ENCODE assay signal across 14 mouse cellular contexts in genomic region chr8:107522555-107522833, GRCm38 (mm10).
DNase-seq lines count a peak whose midpoint lies in the region; ATAC-seq and TF ChIP-seq lines count a peak whose summit lies in the region.
"Had no signal": no experiment of that assay in that cellular context is flagged by ENCODE, and none has a peak within 500 bp of the region (broad histone marks: within the 10 kb centered on the region; RNA-seq: fewer than 3 reads in every experiment).

No protein-coding gene starts in this region.

- no peak overlapping the region for H3K4me2 ChIP-seq in forebrain, postnatal 0 days (ENCODE audit: low read depth)
- no peak overlapping the region for H3K4me2 ChIP-seq in limb, embryonic 12.5 days
- H3K4me2 ChIP-seq: midbrain, embryonic 15.5 days; neural tube, embryonic 12.5 days had no signal

- TF ChIP-seq POLR2A in brain, embryonic 14.5 days (IDR thresholded peaks at IDR 0.05; ENCODE audit: borderline replicate concordance, extremely low read depth, insufficient read depth, insufficient read length, poor library complexity, severe bottlenecking) = no peak
- TF ChIP-seq POLR2A in thymus, adult 2 months (IDR thresholded peaks at IDR 0.05; ENCODE audit: control insufficient read depth, extremely low read depth, insufficient read depth, low read length, poor library complexity) = no peak

- no peak overlapping the region for H3K9ac ChIP-seq in forebrain, postnatal 0 days
- H3K9ac ChIP-seq in limb, embryonic 12.5 days (replicated peaks) = no peak overlapping the region
- H3K9ac ChIP-seq: midbrain, embryonic 15.5 days; neural tube, embryonic 12.5 days had no signal

- H3K9me3 ChIP-seq in forebrain, postnatal 0 days (ENCODE audit: low read length) = no peaks in the 10 kb centered on the region
- H3K9me3 ChIP-seq in forebrain, embryonic 10.5 days = no peaks in the 10 kb centered on the region
- no peaks in the 10 kb centered on the region for H3K9me3 ChIP-seq in limb, embryonic 12.5 days
- H3K9me3 ChIP-seq: midbrain, embryonic 15.5 days; neural tube, embryonic 12.5 days had no signal

- DNase-seq in forebrain, postnatal 0 days = no peak
- no peak for DNase-seq in forebrain, embryonic 10.5 days (ENCODE audit: extremely low spot score, low spot score)
- peak; percentile 49 for DNase-seq in layer of hippocampus, adult 9-11 months
- no peak for DNase-seq in layer of hippocampus, adult 18-20 months (ENCODE audit: low spot score in 2 of 2)
- DNase-seq in brain, embryonic 14.5 days (ENCODE audit: low read depth) = peak; percentile 45
- DNase-seq in thymus, adult 2 months = no peak
- no peak for DNase-seq in gastrocnemius, adult 18-20 months (ENCODE audit: low spot score)
- DNase-seq: adrenal gland, adult 2 months; B cell, adult 2 months; heart, adult 18-20 months; thymus, adult 18-20 months had no signal

- no peak for TF ChIP-seq CTCF in forebrain, postnatal 0 days (IDR thresholded peaks at IDR 0.05; ENCODE audit: low read depth)
- no peak for TF ChIP-seq CTCF in brain, embryonic 14.5 days (IDR thresholded peaks at IDR 0.05; ENCODE audit: borderline replicate concordance, extremely low read depth, insufficient read depth, insufficient read length)
- no peak for TF ChIP-seq CTCF in thymus, adult 2 months (IDR thresholded peaks at IDR 0.05; ENCODE audit: borderline replicate concordance, control insufficient read depth, extremely low read depth, insufficient read depth, low read length, poor library complexity)

- H3K36me3 ChIP-seq in forebrain, postnatal 0 days (ENCODE audit: insufficient read depth) = peaks cover 4% of the 10 kb centered on the region; the same call in 1 of the 2 replicates
- peaks cover 17% of the 10 kb centered on the region for H3K36me3 ChIP-seq in forebrain, embryonic 10.5 days (replicated peaks)
- H3K36me3 ChIP-seq in limb, embryonic 12.5 days = peaks cover 13% of the 10 kb centered on the region
- peaks cover 11% of the 10 kb centered on the region for H3K36me3 ChIP-seq in thymus, adult 2 months (ENCODE audit: control insufficient read depth, insufficient read depth, low read length)

- 45% methylated on average over 4 of the region's 4 CpGs for WGBS in forebrain, postnatal 0 days
- 80% methylated on average over 4 of the region's 4 CpGs for WGBS in forebrain, embryonic 10.5 days
- WGBS in limb, embryonic 12.5 days = 44% methylated on average over 4 of the region's 4 CpGs
- WGBS in thymus, adult 2 months = 44% methylated on average over 4 of the region's 4 CpGs

- no peaks in the 10 kb centered on the region for H3K27me3 ChIP-seq in forebrain, postnatal 0 days (ENCODE audit: insufficient read depth, low read length)
- H3K27me3 ChIP-seq in forebrain, embryonic 10.5 days (ENCODE audit: poor library complexity, severe bottlenecking) = no peaks in the 10 kb centered on the region
- no peaks in the 10 kb centered on the region for H3K27me3 ChIP-seq in limb, embryonic 12.5 days
- no peaks in the 10 kb centered on the region for H3K27me3 ChIP-seq in thymus, adult 2 months (ENCODE audit: control insufficient read depth, insufficient read depth, low read length)
- H3K27me3 ChIP-seq: midbrain, embryonic 15.5 days; neural tube, embryonic 12.5 days had no signal

- no peak overlapping the region for H3K27ac ChIP-seq in forebrain, postnatal 0 days (ENCODE audit: low read depth, low read length)
- no peak overlapping the region for H3K27ac ChIP-seq in forebrain, embryonic 10.5 days
- H3K27ac ChIP-seq in limb, embryonic 12.5 days = peak overlapping the region; percentile 88
- H3K27ac ChIP-seq in thymus, adult 2 months (ENCODE audit: control insufficient read depth, insufficient read depth, low read length) = no peak overlapping the region
- H3K27ac ChIP-seq: midbrain, embryonic 15.5 days; neural tube, embryonic 12.5 days had no signal

- H3K4me3 ChIP-seq in forebrain, postnatal 0 days (ENCODE audit: low read depth, low read length) = no peak overlapping the region
- H3K4me3 ChIP-seq in forebrain, embryonic 10.5 days = no peak overlapping the region
- no peak overlapping the region for H3K4me3 ChIP-seq in limb, embryonic 12.5 days (replicated peaks)
- no peak overlapping the region for H3K4me3 ChIP-seq in thymus, adult 2 months (ENCODE audit: control insufficient read depth, insufficient read depth, low read length)
- H3K4me3 ChIP-seq: midbrain, embryonic 15.5 days; neural tube, embryonic 12.5 days had no signal

- peak; percentile 73 for ATAC-seq in forebrain, postnatal 0 days
- peak; percentile 75; the same call in 1 of the 2 replicates for ATAC-seq in limb, embryonic 12.5 days (ENCODE audit: insufficient number of reproducible peaks, insufficient read depth, low FRiP score, low TSS enrichment, low read depth)
- ATAC-seq: midbrain, embryonic 15.5 days had no signal

- no peaks in the 10 kb centered on the region for H3K4me1 ChIP-seq in forebrain, postnatal 0 days (ENCODE audit: insufficient read depth)
- 0 out of 2 replicates have a peak, but pooled peaks cover 6% of the 10 kb centered on the region for H3K4me1 ChIP-seq in forebrain, embryonic 10.5 days
- peaks cover 14% of the 10 kb centered on the region for H3K4me1 ChIP-seq in limb, embryonic 12.5 days (replicated peaks)
- H3K4me1 ChIP-seq in thymus, adult 2 months (replicated peaks; ENCODE audit: control insufficient read depth, insufficient read depth, low read length) = no peaks in the 10 kb centered on the region
- H3K4me1 ChIP-seq: midbrain, embryonic 15.5 days had no signal

Comparison
In these comparisons a context has a peak if more than half of its experiments do, and no peak if none do; other contexts are left out.
1. DNase-seq: peak in layer of hippocampus, adult 9-11 months (single experiment) and brain, embryonic 14.5 days (single experiment); none in forebrain, postnatal 0 days (single experiment), forebrain, embryonic 10.5 days (single experiment), layer of hippocampus, adult 18-20 months (0 of 2), thymus, adult 2 months (single experiment) and gastrocnemius, adult 18-20 months (single experiment).